Mouse (Mus musculus) ES-E14 (cell line): ENCODE measurements around the gene Serpina3b. TPM values are rescaled to one million over a fixed set of nuclear protein-coding genes. Genes with fewer than 3 reads are reported as not detected.
"Not testable (repeated sequence)": the region's sequence is repeated elsewhere in the genome, so short reads cannot be mapped to it uniquely, and the experiment has no call there.

ENCODE experiments used
- DNase-seq: peaks from one replicate; pipeline ENCODE4 v3.0.0-alpha.2; 2013; ENCODE audit warnings: low read depth, low spot score
- H3K27ac ChIP-seq: 2 replicates; pipeline ENCODE4 v1.5.1; 2012; ENCODE audit warnings: low read depth, mild to moderate bottlenecking, low read length, moderate library complexity, mixed read lengths; ENCODE audit not compliant: poor library complexity, insufficient read depth, severe bottlenecking
- H3K36me3 ChIP-seq: 2 replicates; pipeline ENCODE4 v1.6.1; 2012; ENCODE audit warnings: mild to moderate bottlenecking, low read length, moderate library complexity, mixed read lengths; ENCODE audit not compliant: control insufficient read depth, poor library complexity, insufficient read depth, severe bottlenecking
- H3K4me1 ChIP-seq, 2 experiments: fragments of 150-350 bp in 1 of 2; sonication (generic) in 1 of 2; 2 replicates each; pipeline ENCODE4 v1.6.1; 2012; ENCODE audit warnings: low read length in 2 of 2, mild to moderate bottlenecking in 1 of 2, mixed read lengths in 1 of 2; ENCODE audit not compliant: control insufficient read depth in 2 of 2, insufficient read depth in 2 of 2, poor library complexity in 1 of 2
- H3K4me3 ChIP-seq, 2 experiments: fragments of 150-350 bp in 1 of 2; sonication (generic) in 1 of 2; 2 replicates each; pipeline ENCODE4 v1.5.1; 2012; ENCODE audit warnings: low read length in 2 of 2, low read depth in 1 of 2, mild to moderate bottlenecking in 1 of 2, mixed read lengths in 1 of 2; ENCODE audit not compliant: insufficient read depth in 1 of 2, poor library complexity in 1 of 2, severe bottlenecking in 1 of 2
- H3K9ac ChIP-seq: 2 replicates; pipeline ENCODE4 v1.6.1; 2012; ENCODE audit warnings: low read depth, mild to moderate bottlenecking, low read length, mixed read lengths; ENCODE audit not compliant: poor library complexity, insufficient read depth, severe bottlenecking
- H3K9me3 ChIP-seq: fragments of 150-350 bp; sonication (generic); 2 replicates; pipeline ENCODE4 v1.6.1; 2012; ENCODE audit warnings: low read depth, mild to moderate bottlenecking, low read length; ENCODE audit not compliant: control insufficient read depth, insufficient read depth
- CHD2 ChIP-seq: IDR thresholded peaks from 2 replicates; pipeline ENCODE4 v1.6.1; 2014; ENCODE audit warnings: mild to moderate bottlenecking, low read depth, low read length, inconsistent platforms
- HCFC1 ChIP-seq: IDR thresholded peaks from 2 replicates; pipeline ENCODE4 v1.6.1; 2012; ENCODE audit warnings: low read length, inconsistent platforms, borderline replicate concordance; ENCODE audit not compliant: insufficient read depth
- MAFK ChIP-seq: IDR thresholded peaks from 2 replicates; pipeline ENCODE4 v1.6.1; 2014; ENCODE audit warnings: mild to moderate bottlenecking, low read depth, low read length, inconsistent platforms; ENCODE audit not compliant: insufficient read depth
- ZC3H11A ChIP-seq: IDR thresholded peaks from 2 replicates; pipeline ENCODE4 v1.6.1; 2012; ENCODE audit warnings: low read depth, mild to moderate bottlenecking, inconsistent platforms, low read length, borderline replicate concordance
- ZNF384 ChIP-seq: IDR thresholded peaks from 2 replicates; pipeline ENCODE4 v1.6.1; 2012; ENCODE audit warnings: low read depth, low read length, inconsistent platforms
- in situ Hi-C, 2 experiments: fragments of 600-800 bp; cut with MboI; formaldehyde crosslinking; loops; one replicate each; pipeline ENCODE4 v1.15.1; 2025; ENCODE audit warnings: low sequenced_read_pairs in 2 of 2, inconsistent platforms in 1 of 2; ENCODE audit not compliant: unreplicated experiment in 2 of 2
- total RNA-seq: library from RNA; depleted of rRNA; stranded (reverse); fragments of 300-350 nt; gene quantifications from 2 replicates; pipeline ENCODE4 v1.2.3, GENCODE M21; 2012

Gene Serpina3b
- total RNA-seq, 1 experiment = not detected

DNA sequence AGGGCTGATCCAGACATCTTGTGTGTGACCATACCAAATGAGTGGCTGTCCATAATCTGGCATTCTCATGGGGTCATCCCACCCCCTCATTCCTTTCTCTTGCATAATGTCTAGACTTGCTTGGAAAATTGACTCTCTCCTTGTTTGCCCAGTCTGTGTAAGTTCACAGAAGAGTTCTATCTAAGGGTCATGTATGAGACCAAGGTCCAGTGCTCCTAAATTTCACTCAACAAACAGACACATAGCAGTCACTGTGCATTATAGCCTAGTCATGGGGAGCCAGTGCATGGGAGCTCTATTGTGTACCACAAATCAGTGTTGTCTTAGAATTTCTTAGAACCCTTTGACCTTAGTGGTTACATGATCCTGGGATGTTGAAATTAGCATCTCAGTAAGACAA, 20.9 kb upstream of the Serpina3b start:
- Histone ChIP-seq H3K9ac (no peak overlapping the region), H3K27ac (no peak overlapping the region), H3K4me1 (no peaks in the 10 kb centered on the region), H3K9me3 (no peaks in the 10 kb centered on the region), H3K36me3 (no peaks in the 10 kb centered on the region), H3K4me3 (no peak overlapping the region)
- in situ Hi-C loops = no loop called here
- no peak for TF ChIP-seq CHD2
- no peak for DNase-seq

DNA sequence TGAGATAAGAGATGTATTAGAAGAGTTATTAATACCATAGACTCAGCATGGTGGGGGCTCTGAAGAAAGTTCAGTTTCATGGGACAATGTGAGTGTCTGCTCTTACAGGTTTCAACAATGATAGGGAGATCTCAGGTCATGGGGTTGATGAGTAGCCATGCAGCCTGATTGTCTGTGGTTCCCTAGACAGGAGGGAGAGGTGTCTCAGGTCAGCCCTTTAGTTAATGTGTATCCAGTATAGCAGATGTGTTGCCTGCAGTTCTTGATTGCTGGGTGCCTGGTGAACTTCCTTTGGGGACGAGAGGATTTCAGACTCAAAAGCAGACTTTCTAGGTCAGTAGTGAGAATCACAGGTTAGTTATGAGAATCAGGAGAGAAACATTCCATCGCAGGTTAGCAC, 19.3 kb upstream of the Serpina3b start:
- no peak for DNase-seq
- no peak overlapping the region for H3K9ac ChIP-seq
- TF ChIP-seq MAFK (no peak), ZNF384 (no peak), CHD2 (no peak), ZC3H11A (no peak), HCFC1 (no peak)
- no peak overlapping the region for H3K4me3 ChIP-seq
- in situ Hi-C loops = no loop called here
- no peaks in the 10 kb centered on the region for H3K9me3 ChIP-seq
- H3K27ac ChIP-seq = no peak overlapping the region
- no peaks in the 10 kb centered on the region for H3K4me1 ChIP-seq
- H3K36me3 ChIP-seq = no peaks in the 10 kb centered on the region

- H3K9ac ChIP-seq, in situ Hi-C loops, H3K27ac ChIP-seq, H3K4me1 ChIP-seq, H3K9me3 ChIP-seq, H3K4me3 ChIP-seq, H3K36me3 ChIP-seq, DNase-seq: not testable (repeated sequence)
Observed at GRCm38 (mm10) chr12:104112333-104112732, 15.5 kb upstream of the Serpina3b start, which contains the start of gene Serpina3a. Serpina3a (plus strand) TSS chr12:104112724.

GRCm38 (mm10) chr12:104114921-104115579, 12.7 kb upstream of the Serpina3b start:
- no peak overlapping the region for H3K4me3 ChIP-seq
- H3K9me3 ChIP-seq = no peaks in the 10 kb centered on the region
- TF ChIP-seq MAFK = no peak
- TF ChIP-seq ZC3H11A = no peak
- TF ChIP-seq ZNF384 = no peak
- no peak for DNase-seq
- no peaks in the 10 kb centered on the region for H3K4me1 ChIP-seq
- H3K27ac ChIP-seq = no peak overlapping the region
- in situ Hi-C loops = no loop called here
- H3K9ac ChIP-seq = no peak overlapping the region
- no peaks in the 10 kb centered on the region for H3K36me3 ChIP-seq

- H3K27ac ChIP-seq = no peak overlapping the region
- H3K4me3 ChIP-seq = no peak overlapping the region
- DNase-seq = no peak
- no peak overlapping the region for H3K9ac ChIP-seq
- TF ChIP-seq HCFC1 (no peak), CHD2 (no peak), ZNF384 (no peak), ZC3H11A (no peak), MAFK (no peak)
- no peaks in the 10 kb centered on the region for H3K4me1 ChIP-seq
- H3K36me3 ChIP-seq = no peaks in the 10 kb centered on the region
- in situ Hi-C loops = no loop called here
- no peaks in the 10 kb centered on the region for H3K9me3 ChIP-seq
Observed at GRCm38 (mm10) chr12:104123097-104123496, 4.7 kb upstream of the Serpina3b start.
